Mouse (Mus musculus) embryonic facial prominence, embryonic 10.5 days (tissue): ENCODE results near the gene Abca2. TPM values are rescaled to one million over a fixed set of nuclear protein-coding genes. Genes with fewer than 3 reads are reported as not detected.

Experiments
- DNase-seq: peaks from one replicate; pipeline ENCODE4 v3.0.0-alpha.2; 2017; ENCODE audit warnings: low spot score
- H3K27ac ChIP-seq: fragments of 300-500 bp; sonication (generic); replicated peaks from 2 replicates; pipeline ENCODE4 v1.5.1; 2016; ENCODE audit warnings: mild to moderate bottlenecking
- H3K27me3 ChIP-seq: fragments of 300-500 bp; sonication (generic); replicated peaks from 2 replicates; pipeline ENCODE4 v1.6.1; 2016; ENCODE audit warnings: low read depth, mild to moderate bottlenecking; ENCODE audit not compliant: poor library complexity, severe bottlenecking
- H3K36me3 ChIP-seq: fragments of 300-500 bp; sonication (generic); replicated peaks from 2 replicates; pipeline ENCODE4 v1.6.1; 2016; ENCODE audit warnings: mild to moderate bottlenecking, moderate library complexity
- H3K4me1 ChIP-seq: fragments of 300-500 bp; sonication (generic); 2 replicates; pipeline ENCODE4 v1.6.1; 2016
- H3K4me3 ChIP-seq: fragments of 300-500 bp; sonication (generic); 2 replicates; pipeline ENCODE4 v1.5.1; 2016; ENCODE audit warnings: mild to moderate bottlenecking, moderate library complexity
- H3K9me3 ChIP-seq: fragments of 300-500 bp; sonication (generic); 2 replicates; pipeline ENCODE4 v1.6.1; 2016; ENCODE audit warnings: mild to moderate bottlenecking
- WGBS: fragments of 180-500 bp; shearing (Covaris S2); methylation state at CpG from one replicate; pipeline ENCODE4 v1.1.7; 2016; 5-methylcytosine and 5-hydroxymethylcytosine counted together
- polyA plus RNA-seq: library from polyadenylated mRNA; unstranded; fragments of >200 nt; fragmentation: Nextera tagmentation; extraction: Ambion mirVana; gene quantifications from 2 replicates; pipeline ENCODE4 v1.2.1, GENCODE M21; 2016

Gene Abca2
- polyA plus RNA-seq, 1 experiment from 2014 or later, result 4.3 TPM

DNA sequence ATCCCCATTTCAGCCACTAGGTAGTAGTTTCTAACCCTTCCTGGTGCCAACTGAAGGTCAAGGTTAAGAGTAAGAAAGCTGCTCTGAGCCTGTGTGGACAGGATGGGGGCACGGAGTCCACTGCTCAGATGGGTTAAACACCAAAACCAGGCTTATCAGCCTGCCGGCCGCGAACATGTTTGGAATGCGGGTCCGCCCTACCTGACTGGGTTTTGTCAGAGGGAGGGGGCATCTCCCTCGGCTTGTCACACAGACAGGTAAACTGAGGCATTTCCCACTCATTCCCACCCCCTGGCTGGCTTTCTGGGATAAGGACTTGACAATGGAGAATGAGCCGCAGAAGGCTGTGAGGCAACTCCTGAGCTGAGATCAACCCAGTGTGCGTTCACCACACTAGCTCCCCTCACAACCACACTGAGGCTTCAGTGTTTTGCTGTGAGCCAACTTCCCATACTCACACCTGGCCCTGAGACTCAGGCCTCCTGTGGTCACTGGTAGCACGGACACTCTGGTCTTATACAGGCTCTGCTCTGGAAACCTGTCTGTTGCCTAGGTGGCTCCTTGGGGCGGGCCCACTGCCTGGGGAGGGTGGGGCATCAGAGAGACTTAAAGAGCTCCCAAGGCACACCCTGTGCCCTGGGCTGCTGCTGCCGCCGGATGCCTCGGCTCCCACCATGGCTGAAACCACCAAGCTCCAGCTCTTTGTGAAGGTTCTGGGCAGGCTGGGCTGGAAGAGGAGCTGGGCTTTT, 27.9 kb downstream of the Abca2 start, which contains the start of gene Clic3:
Gene Clic3, plus strand, starts transcription at position 634 of the 749 bp plus-strand sequence.
- Histone ChIP-seq H3K4me1 (peaks cover 22% of the 10 kb centered on the region), H3K27ac (no peak within 1 kb of the TSS), H3K4me3 (0 out of 2 replicates have a peak within 1 kb of the TSS, but pooled peaks have one; percentile 4), H3K9me3 (no peaks in the 10 kb centered on the region), H3K36me3 (peaks cover 15% of the 10 kb centered on the region), H3K27me3 (no peaks in the 10 kb centered on the region)
- DNase-seq, result no peak
- 64% methylated on average over 14 of the region's 14 CpGs for WGBS

DNA sequence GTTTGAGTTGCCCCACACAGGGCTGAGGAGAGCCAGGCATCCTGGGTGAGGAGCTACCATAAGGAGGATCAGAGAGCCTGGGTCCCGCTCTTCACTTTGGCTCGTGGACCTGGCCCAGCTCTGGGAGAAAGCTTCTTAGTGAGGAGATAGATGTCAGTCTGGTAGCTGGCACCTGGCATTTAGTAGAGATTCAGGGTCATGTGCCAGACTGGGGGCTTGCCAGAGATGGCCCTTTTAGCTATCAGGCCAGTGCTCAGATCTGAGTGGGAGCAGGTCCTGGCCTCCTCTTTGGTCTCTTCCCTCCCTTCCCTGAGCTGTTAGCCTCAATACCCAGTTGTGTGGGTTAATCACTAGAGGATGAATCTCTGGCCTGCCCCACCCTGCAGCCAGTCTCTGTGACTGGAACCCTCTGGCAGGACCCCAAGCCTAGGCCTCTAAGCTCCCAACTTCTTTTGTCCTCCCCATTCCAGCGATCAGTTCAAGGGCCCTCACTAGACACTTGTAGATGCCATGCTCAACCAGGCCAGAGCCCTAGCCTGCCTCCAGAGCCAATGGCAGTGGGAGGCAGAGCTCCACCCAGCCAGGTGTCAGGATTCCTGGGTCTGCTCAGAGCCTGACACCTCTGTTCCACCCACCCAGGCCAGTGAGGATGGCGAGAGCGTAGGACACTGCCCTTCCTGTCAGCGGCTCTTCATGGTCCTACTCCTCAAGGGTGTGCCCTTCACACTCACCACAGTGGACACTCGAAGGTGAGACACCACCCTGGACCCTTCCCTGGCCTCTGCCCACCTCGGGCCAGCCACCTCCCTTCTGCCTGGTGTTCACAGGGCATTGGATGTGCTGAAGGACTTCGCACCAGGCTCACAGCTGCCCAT, 28.8 kb downstream of the Abca2 start:
- no peaks in the 10 kb centered on the region for H3K27me3 ChIP-seq
- 85% methylated on average over 9 of the region's 9 CpGs for WGBS
- peaks cover 15% of the 10 kb centered on the region for H3K36me3 ChIP-seq
- H3K4me1 ChIP-seq, result peaks cover 25% of the 10 kb centered on the region
- no peak overlapping the region for H3K27ac ChIP-seq
- no peak for DNase-seq
- H3K9me3 ChIP-seq, result no peaks in the 10 kb centered on the region
- 0 out of 2 replicates have a peak overlapping the region, but pooled peaks have one; percentile 4 for H3K4me3 ChIP-seq

DNA sequence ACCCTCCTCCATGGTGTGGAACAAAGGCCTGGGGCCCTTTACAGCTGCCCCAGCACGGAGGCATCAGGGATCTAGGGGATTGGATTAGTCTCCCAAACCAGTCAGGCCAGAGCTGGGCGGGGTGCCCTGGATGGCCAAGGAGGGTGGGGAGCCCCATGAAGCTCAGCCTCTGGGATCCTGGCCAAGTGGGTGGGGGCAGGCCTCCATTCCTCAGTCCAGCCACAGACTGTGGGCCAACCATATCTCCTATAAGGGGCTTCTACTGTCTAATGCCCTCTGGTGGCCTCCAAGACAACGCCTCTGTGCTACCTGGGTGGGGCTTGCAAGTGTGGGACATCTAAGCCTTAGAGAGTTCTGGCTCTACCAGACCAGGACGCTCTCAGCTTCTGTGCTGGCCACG, 30.4 kb downstream of the Abca2 start:
- no peaks in the 10 kb centered on the region for H3K9me3 ChIP-seq
- peaks cover 15% of the 10 kb centered on the region for H3K36me3 ChIP-seq
- 78% methylated on average over 5 of the region's 5 CpGs for WGBS
- DNase-seq, result no peak
- H3K27ac ChIP-seq, result no peak overlapping the region
- no peak overlapping the region for H3K4me3 ChIP-seq
- peaks cover 25% of the 10 kb centered on the region for H3K4me1 ChIP-seq
- no peaks in the 10 kb centered on the region for H3K27me3 ChIP-seq

DNA sequence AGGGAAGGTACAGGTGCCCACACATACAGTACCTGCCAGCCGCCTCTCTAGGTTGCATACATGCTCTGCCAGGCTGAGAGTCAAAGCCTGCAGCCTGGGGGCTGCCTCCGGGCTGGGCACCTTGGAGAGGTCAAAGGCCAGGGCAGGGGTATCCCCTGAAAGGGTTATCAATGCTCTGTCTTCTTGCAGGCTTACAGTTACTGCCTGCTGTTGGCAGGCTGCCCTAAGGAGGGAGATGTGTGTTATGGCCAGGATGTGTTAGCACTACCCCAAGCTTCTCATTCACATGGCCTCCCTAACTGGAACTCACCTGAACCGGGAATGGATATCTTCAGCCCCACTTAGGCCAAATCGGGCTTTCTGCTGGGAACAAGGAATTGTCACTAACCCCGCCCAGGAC, 31.6 kb downstream of the Abca2 start:
- Histone ChIP-seq H3K4me3 (peak overlapping the region; percentile 66), H3K27ac (peak overlapping the region; percentile 80), H3K36me3 (peaks cover 15% of the 10 kb centered on the region), H3K9me3 (no peaks in the 10 kb centered on the region), H3K27me3 (no peaks in the 10 kb centered on the region), H3K4me1 (peaks cover 25% of the 10 kb centered on the region)
- WGBS, result 39% methylated on average over 5 of the region's 5 CpGs
- DNase-seq, result no peak

DNA sequence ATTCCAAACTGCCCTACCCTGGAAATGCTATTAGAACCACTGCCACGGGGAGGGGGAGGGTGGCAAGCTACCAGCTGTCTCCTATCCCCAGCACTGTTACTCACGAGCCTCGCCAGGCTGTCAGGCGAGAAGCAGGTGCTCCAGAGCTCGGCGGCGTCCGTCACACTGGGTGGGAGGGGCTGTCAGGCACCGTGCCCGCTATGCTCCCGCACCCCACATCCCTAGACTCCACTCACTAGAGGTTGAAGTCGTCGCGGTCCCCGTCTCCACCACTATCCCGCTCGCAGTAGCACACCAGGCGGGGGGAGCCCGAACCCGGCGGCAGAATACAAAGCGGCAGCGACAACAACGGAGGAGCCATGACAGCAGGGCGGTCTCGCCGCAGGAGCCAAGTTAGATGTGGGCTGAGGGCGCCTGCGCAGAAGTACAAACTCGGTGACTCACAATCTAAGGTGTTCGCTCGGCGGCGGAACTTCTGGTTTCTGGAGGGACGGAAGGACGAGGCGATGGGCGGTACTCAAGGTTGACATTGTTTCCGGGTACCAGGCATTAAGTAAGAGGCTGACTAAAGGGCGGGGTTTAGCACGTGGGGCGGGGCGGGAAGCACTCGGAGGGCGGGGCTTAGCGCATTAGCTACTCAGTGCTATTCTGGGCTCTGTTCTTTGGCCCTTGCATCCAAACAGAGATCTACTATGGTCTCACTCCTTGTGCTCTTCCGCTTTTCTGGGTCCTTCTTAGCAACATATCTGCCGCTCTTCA, 32.2 kb downstream of the Abca2 start, which contains the start of gene Paxx:
Gene Paxx, minus strand, starts transcription at position 544 of the 759 bp plus-strand sequence.
- Histone ChIP-seq H3K4me3 (peak within 1 kb of the TSS; percentile 66), H3K9me3 (no peaks in the 10 kb centered on the region), H3K27ac (peak within 1 kb of the TSS; percentile 80), H3K36me3 (peaks cover 15% of the 10 kb centered on the region), H3K4me1 (peaks cover 31% of the 10 kb centered on the region), H3K27me3 (no peaks in the 10 kb centered on the region)
- DNase-seq, result peak; percentile 93
- under 1% methylated on average over 48 of the region's 48 CpGs for WGBS

DNA sequence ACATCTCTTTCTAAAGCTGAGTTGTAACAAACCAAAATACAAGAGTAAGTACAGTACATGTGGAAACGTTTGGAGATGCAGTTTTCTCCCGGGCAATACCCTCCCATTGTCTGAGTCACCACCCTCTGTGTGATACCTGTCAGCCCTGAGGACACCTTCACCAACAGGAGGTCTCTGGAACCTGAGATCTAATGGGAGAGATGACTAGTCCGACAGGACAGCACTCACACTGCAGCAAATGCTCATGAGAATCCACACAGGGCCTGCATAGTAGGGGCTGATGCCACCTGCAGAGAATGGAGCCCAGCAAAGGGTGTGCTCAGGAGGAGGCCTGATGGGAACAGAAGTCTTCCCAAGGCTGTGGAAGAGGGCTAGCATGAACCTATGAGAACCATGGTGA, 32.9 kb downstream of the Abca2 start:
- WGBS, result 23% methylated on average over 3 of the region's 3 CpGs
- H3K36me3 ChIP-seq, result peaks cover 15% of the 10 kb centered on the region
- H3K27ac ChIP-seq, result peak overlapping the region; percentile 80
- peaks cover 35% of the 10 kb centered on the region for H3K4me1 ChIP-seq
- H3K27me3 ChIP-seq, result no peaks in the 10 kb centered on the region
- no peak for DNase-seq
- peak overlapping the region; percentile 66 for H3K4me3 ChIP-seq
- no peaks in the 10 kb centered on the region for H3K9me3 ChIP-seq

- no peak overlapping the region for H3K27ac ChIP-seq
- no peaks in the 10 kb centered on the region for H3K9me3 ChIP-seq
- peaks cover 7% of the 10 kb centered on the region for H3K36me3 ChIP-seq
- no peak overlapping the region for H3K4me3 ChIP-seq
- DNase-seq, result no peak
- no peaks in the 10 kb centered on the region for H3K27me3 ChIP-seq
- WGBS, result 90% methylated on average over 3 of the region's 3 CpGs
- H3K4me1 ChIP-seq, result peaks cover 34% of the 10 kb centered on the region
These were observed 35.1 kb downstream of the Abca2 start for GRCm38 (mm10) chr2:25463630-25464029.

GRCm38 (mm10) chr2:25465256-25465655, 36.8 kb downstream of the Abca2 start:
- peak overlapping the region; percentile 67 for H3K27ac ChIP-seq
- 79% methylated on average over 2 of the region's 2 CpGs for WGBS
- no peaks in the 10 kb centered on the region for H3K27me3 ChIP-seq
- no peak overlapping the region for H3K4me3 ChIP-seq
- no peak for DNase-seq
- peaks cover 32% of the 10 kb centered on the region for H3K4me1 ChIP-seq
- no peaks in the 10 kb centered on the region for H3K9me3 ChIP-seq
- no peaks in the 10 kb centered on the region for H3K36me3 ChIP-seq

GRCm38 (mm10) chr2:25465816-25466635, 37.5 kb downstream of the Abca2 start:
- no peak overlapping the region for H3K4me3 ChIP-seq
- H3K4me1 ChIP-seq, result peaks cover 28% of the 10 kb centered on the region
- H3K27ac ChIP-seq, result peak overlapping the region; percentile 67
- no peaks in the 10 kb centered on the region for H3K27me3 ChIP-seq
- DNase-seq, result peak; percentile 27
- no peaks in the 10 kb centered on the region for H3K36me3 ChIP-seq
- H3K9me3 ChIP-seq, result no peaks in the 10 kb centered on the region
- WGBS, result 43% methylated on average over 10 of the region's 10 CpGs

- WGBS, result 71% methylated on average over 14 of the region's 14 CpGs
- H3K36me3 ChIP-seq, result no peaks in the 10 kb centered on the region
- no peak for DNase-seq
- H3K4me1 ChIP-seq, result peaks cover 22% of the 10 kb centered on the region
- no peak overlapping the region for H3K4me3 ChIP-seq
- H3K27ac ChIP-seq, result no peak overlapping the region
- H3K27me3 ChIP-seq, result no peaks in the 10 kb centered on the region
- H3K9me3 ChIP-seq, result no peaks in the 10 kb centered on the region
These were observed 39.3 kb downstream of the Abca2 start for GRCm38 (mm10) chr2:25467606-25468303.
